Mouse (Mus musculus): ENCODE data around the gene Sh3rf3. TPM values are rescaled to one million over a fixed set of nuclear protein-coding genes. Genes with fewer than 3 reads are reported as not detected.
A peak's percentile ranks its signal among the peaks of the same experiment; 100 is the strongest.

Sh3rf3 gene
- polyA plus RNA-seq, 1 experiment from 2014 or later = 0.63 TPM

GRCm38 (mm10) chr10:59117555-59117954 is 304.4 kb downstream of the Sh3rf3 start:
- Histone ChIP-seq H3K4me1 (ENCODE audit: control insufficient read depth, insufficient read depth, low read length) (peaks cover 8% of the 10 kb centered on the region), H3K36me3 (ENCODE audit: control insufficient read depth, insufficient read depth, low read length) (no peaks in the 10 kb centered on the region), H3K4me2 (no peak overlapping the region), H3K9ac (ENCODE audit: low read depth, low read length) (no peak overlapping the region), H3K27ac (ENCODE audit: low read depth, low read length) (no peak overlapping the region), H3K9me3 (replicated peaks; ENCODE audit: control insufficient read depth, low read length) (no peaks in the 10 kb centered on the region), H3K4me3 (ENCODE audit: low read depth, low read length) (no peak overlapping the region), H3K27me3 (ENCODE audit: control insufficient read depth, insufficient read depth, low read length) (no peaks in the 10 kb centered on the region; the same call in none of the 2 replicates)
- ATAC-seq (replicated peaks; ENCODE audit: insufficient number of reproducible peaks, low FRiP score, low TSS enrichment) = no peak
- WGBS (ENCODE audit: insufficient replicate concordance) = 70% methylated on average over 5 of the region's 5 CpGs

DNA sequence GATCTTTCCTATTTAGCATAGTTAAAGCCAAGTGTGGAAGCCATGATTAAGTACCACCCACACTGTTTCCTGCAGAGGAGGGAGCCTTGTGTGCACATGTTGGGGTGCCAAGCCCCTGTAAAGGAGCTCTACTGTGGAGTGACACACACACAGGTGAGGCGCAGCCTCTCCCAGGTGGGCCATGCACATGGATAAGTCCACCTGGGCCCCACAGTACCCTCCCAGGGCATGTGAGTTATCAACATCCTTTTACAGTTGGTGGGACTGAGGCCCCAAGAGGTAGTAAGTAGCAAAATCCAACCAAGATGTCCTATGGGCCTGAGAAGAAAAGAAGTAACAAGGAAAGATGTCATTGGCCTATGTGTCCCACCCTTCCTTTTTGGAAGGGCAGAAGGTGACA is 305.8 kb downstream of the Sh3rf3 start:
- H3K9ac ChIP-seq (ENCODE audit: low read depth, low read length) = no peak overlapping the region
- H3K9me3 ChIP-seq (replicated peaks; ENCODE audit: control insufficient read depth, low read length) = no peaks in the 10 kb centered on the region
- ATAC-seq (replicated peaks; ENCODE audit: insufficient number of reproducible peaks, low FRiP score, low TSS enrichment) = no peak; the same call in 1 of the 2 replicates
- H3K4me1 ChIP-seq (ENCODE audit: control insufficient read depth, insufficient read depth, low read length) = peaks cover 8% of the 10 kb centered on the region
- H3K4me2 ChIP-seq = no peak overlapping the region
- H3K36me3 ChIP-seq (ENCODE audit: control insufficient read depth, insufficient read depth, low read length) = no peaks in the 10 kb centered on the region
- no peak overlapping the region for H3K4me3 ChIP-seq (ENCODE audit: low read depth, low read length)
- H3K27ac ChIP-seq (ENCODE audit: low read depth, low read length) = no peak overlapping the region
- no peaks in the 10 kb centered on the region; the same call in 1 of the 2 replicates for H3K27me3 ChIP-seq (ENCODE audit: control insufficient read depth, insufficient read depth, low read length)
- 100% methylated on average over 1 of the region's 1 CpGs for WGBS (ENCODE audit: insufficient replicate concordance)

- no peak overlapping the region for H3K4me3 ChIP-seq (ENCODE audit: low read depth, low read length)
- no peak overlapping the region for H3K9ac ChIP-seq (ENCODE audit: low read depth, low read length)
- H3K4me2 ChIP-seq = no peak overlapping the region
- H3K4me1 ChIP-seq (ENCODE audit: control insufficient read depth, insufficient read depth, low read length) = peaks cover 4% of the 10 kb centered on the region
- H3K36me3 ChIP-seq (ENCODE audit: control insufficient read depth, insufficient read depth, low read length) = no peaks in the 10 kb centered on the region
- H3K9me3 ChIP-seq (replicated peaks; ENCODE audit: control insufficient read depth, low read length) = no peaks in the 10 kb centered on the region
- H3K27me3 ChIP-seq (ENCODE audit: control insufficient read depth, insufficient read depth, low read length) = no peaks in the 10 kb centered on the region; the same call in 1 of the 2 replicates
- no peak for ATAC-seq (replicated peaks; ENCODE audit: insufficient number of reproducible peaks, low FRiP score, low TSS enrichment)
- 89% methylated on average over 2 of the region's 2 CpGs for WGBS (ENCODE audit: insufficient replicate concordance)
- H3K27ac ChIP-seq (ENCODE audit: low read depth, low read length) = no peak overlapping the region
Measured at GRCm38 (mm10) chr10:59119811-59120210, 306.7 kb downstream of the Sh3rf3 start.

GRCm38 (mm10) chr10:59125497-59125896 is 312.3 kb downstream of the Sh3rf3 start:
- no peak overlapping the region for H3K9ac ChIP-seq (ENCODE audit: low read depth, low read length)
- 0 out of 2 replicates have a peak, but pooled peaks cover 4% of the 10 kb centered on the region for H3K4me1 ChIP-seq (ENCODE audit: control insufficient read depth, insufficient read depth, low read length)
- no peaks in the 10 kb centered on the region for H3K9me3 ChIP-seq (replicated peaks; ENCODE audit: control insufficient read depth, low read length)
- no peak overlapping the region for H3K4me3 ChIP-seq (ENCODE audit: low read depth, low read length)
- no peak overlapping the region for H3K27ac ChIP-seq (ENCODE audit: low read depth, low read length)
- no peak for ATAC-seq (replicated peaks; ENCODE audit: insufficient number of reproducible peaks, low FRiP score, low TSS enrichment)
- H3K36me3 ChIP-seq (ENCODE audit: control insufficient read depth, insufficient read depth, low read length) = no peaks in the 10 kb centered on the region
- WGBS (ENCODE audit: insufficient replicate concordance) = 89% methylated on average over 2 of the region's 2 CpGs
- no peaks in the 10 kb centered on the region for H3K27me3 ChIP-seq (ENCODE audit: control insufficient read depth, insufficient read depth, low read length)
- H3K4me2 ChIP-seq = no peak overlapping the region

DNA sequence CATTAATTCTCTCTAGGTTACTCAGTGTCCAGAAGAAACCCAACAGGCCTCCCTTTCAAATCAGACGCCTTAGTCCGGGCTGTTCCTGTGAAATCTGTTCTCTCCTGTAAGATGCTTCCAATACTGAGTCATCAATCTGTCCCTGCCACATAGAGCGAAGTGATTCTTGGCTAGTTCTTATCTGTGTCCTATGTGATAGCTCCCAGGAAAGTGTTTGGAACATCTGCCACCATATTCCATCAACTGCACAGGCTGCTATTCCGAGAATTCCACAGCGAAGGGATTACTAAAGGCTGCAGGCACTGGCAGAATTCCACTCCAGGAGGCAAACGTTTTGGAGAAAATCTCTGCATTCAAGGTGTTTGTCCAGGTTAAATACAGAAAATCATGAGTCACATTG is 314.5 kb downstream of the Sh3rf3 start:
- 33% methylated on average over 6 of the region's 6 CpGs for WGBS (ENCODE audit: insufficient replicate concordance)

GRCm38 (mm10) chr10:59131926-59132628 is 318.9 kb downstream of the Sh3rf3 start:
- Histone ChIP-seq H3K27me3 (ENCODE audit: control insufficient read depth, insufficient read depth, low read length) (no peaks in the 10 kb centered on the region), H3K4me3 (ENCODE audit: low read depth, low read length) (no peak overlapping the region), H3K9ac (ENCODE audit: low read depth, low read length) (no peak overlapping the region), H3K4me1 (ENCODE audit: control insufficient read depth, insufficient read depth, low read length) (peaks cover 24% of the 10 kb centered on the region), H3K27ac (ENCODE audit: low read depth, low read length) (no peak overlapping the region), H3K4me2 (no peak overlapping the region), H3K9me3 (replicated peaks; ENCODE audit: control insufficient read depth, low read length) (no peaks in the 10 kb centered on the region), H3K36me3 (ENCODE audit: control insufficient read depth, insufficient read depth, low read length) (no peaks in the 10 kb centered on the region)
- ATAC-seq (replicated peaks; ENCODE audit: insufficient number of reproducible peaks, low FRiP score, low TSS enrichment) = no peak
- 61% methylated on average over 20 of the region's 20 CpGs for WGBS (ENCODE audit: insufficient replicate concordance)

More for the DNA sequence above, 314.5 kb downstream of the Sh3rf3 start:
- Histone ChIP-seq H3K9ac (ENCODE audit: low read depth, low read length) (no peak overlapping the region), H3K27me3 (ENCODE audit: control insufficient read depth, insufficient read depth, low read length) (no peaks in the 10 kb centered on the region), H3K27ac (ENCODE audit: low read depth, low read length) (no peak overlapping the region), H3K36me3 (ENCODE audit: control insufficient read depth, insufficient read depth, low read length) (no peaks in the 10 kb centered on the region), H3K9me3 (replicated peaks; ENCODE audit: control insufficient read depth, low read length) (no peaks in the 10 kb centered on the region), H3K4me1 (ENCODE audit: control insufficient read depth, insufficient read depth, low read length) (peaks cover 9% of the 10 kb centered on the region), H3K4me3 (ENCODE audit: low read depth, low read length) (no peak overlapping the region), H3K4me2 (no peak overlapping the region)
- no peak for ATAC-seq (replicated peaks; ENCODE audit: insufficient number of reproducible peaks, low FRiP score, low TSS enrichment)

DNA sequence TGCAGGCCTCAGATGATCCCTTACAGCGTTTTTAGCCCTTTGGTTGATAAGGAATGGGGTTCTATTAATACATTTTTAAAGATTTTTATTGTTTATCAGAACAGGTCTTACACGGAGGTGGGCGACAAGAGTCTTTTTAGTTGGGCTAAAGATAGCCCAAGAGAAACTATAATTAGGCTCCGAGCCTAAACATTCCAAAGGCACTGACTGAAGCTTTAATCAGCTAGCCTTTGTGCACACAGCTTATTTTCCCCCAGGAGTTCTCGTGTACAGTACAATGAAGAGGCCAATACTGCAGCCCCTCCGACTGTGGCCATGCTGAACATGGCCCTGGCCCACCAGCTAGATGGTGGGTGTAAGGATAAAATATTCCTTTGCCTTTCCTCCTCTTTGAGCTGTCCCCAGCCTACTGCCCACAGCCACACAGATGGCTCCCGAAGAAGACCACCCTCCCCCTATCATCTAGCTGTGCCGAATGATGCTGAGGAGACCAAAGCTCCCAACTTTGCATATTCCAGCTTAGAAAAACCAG is 320.4 kb downstream of the Sh3rf3 start:
- H3K27ac ChIP-seq (ENCODE audit: low read depth, low read length) = peak overlapping the region; percentile 66
- no peak overlapping the region for H3K9ac ChIP-seq (ENCODE audit: low read depth, low read length)
- WGBS (ENCODE audit: insufficient replicate concordance) = 40% methylated on average over 8 of the region's 8 CpGs
- no peaks in the 10 kb centered on the region for H3K36me3 ChIP-seq (ENCODE audit: control insufficient read depth, insufficient read depth, low read length)
- no peaks in the 10 kb centered on the region for H3K9me3 ChIP-seq (replicated peaks; ENCODE audit: control insufficient read depth, low read length)
- H3K4me3 ChIP-seq (ENCODE audit: low read depth, low read length) = no peak overlapping the region
- no peaks in the 10 kb centered on the region for H3K27me3 ChIP-seq (ENCODE audit: control insufficient read depth, insufficient read depth, low read length)
- ATAC-seq (replicated peaks; ENCODE audit: insufficient number of reproducible peaks, low FRiP score, low TSS enrichment) = no peak; the same call in 1 of the 2 replicates
- no peak overlapping the region for H3K4me2 ChIP-seq
- peaks cover 20% of the 10 kb centered on the region for H3K4me1 ChIP-seq (ENCODE audit: control insufficient read depth, insufficient read depth, low read length)

GRCm38 (mm10) chr10:59149956-59150383 is 336.8 kb downstream of the Sh3rf3 start:
- Histone ChIP-seq H3K4me2 (peak overlapping the region; percentile 52), H3K27me3 (ENCODE audit: control insufficient read depth, insufficient read depth, low read length) (0 out of 2 replicates have a peak, but pooled peaks cover 3% of the 10 kb centered on the region), H3K9me3 (replicated peaks; ENCODE audit: control insufficient read depth, low read length) (no peaks in the 10 kb centered on the region), H3K4me1 (ENCODE audit: control insufficient read depth, insufficient read depth, low read length) (no peaks in the 10 kb centered on the region; the same call in 1 of the 2 replicates), H3K4me3 (ENCODE audit: low read depth, low read length) (no peak overlapping the region), H3K9ac (ENCODE audit: low read depth, low read length) (no peak overlapping the region), H3K36me3 (ENCODE audit: control insufficient read depth, insufficient read depth, low read length) (no peaks in the 10 kb centered on the region), H3K27ac (ENCODE audit: low read depth, low read length) (no peak overlapping the region)
- 17% methylated on average over 8 of the region's 8 CpGs for WGBS (ENCODE audit: insufficient replicate concordance)
- ATAC-seq (replicated peaks; ENCODE audit: insufficient number of reproducible peaks, low FRiP score, low TSS enrichment) = no peak
